Comparison of ENCODE assay signal across 8 mouse cellular contexts in the genomic region with DNA sequence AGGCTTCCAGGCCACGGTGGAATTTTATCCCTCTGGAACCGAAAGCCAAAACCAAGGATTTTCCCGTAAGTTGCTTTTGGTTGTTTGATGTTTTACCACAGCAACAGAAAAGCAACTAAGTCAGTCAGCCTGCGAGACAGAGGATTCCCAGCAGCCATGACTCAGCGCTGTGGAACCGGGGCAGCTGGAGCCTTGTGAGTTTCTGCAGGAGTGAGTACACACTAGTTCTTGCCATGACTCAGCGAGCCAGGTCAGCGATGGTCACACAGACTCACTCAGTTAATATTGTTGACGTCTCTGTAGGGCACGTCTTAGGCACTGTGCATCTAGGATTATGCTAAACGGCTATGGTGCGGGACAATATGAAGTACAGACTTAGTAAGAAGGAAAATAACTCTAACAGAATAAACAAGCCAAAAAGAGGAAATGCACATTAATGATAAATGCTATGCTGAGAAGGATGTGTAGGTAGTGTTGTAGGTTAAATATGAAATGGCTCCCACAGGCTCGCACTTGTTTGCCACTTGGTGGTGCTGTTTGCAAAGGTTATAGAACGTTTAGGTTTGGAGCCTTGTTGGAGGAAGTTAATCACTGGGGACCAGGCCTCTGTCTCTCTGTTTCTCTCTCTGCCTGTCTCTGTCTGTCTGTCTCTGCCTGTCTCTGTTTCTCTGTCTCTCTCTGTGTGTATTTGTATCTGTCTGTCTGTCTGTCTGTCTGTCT. TPM values are rescaled to one million over a fixed set of nuclear protein-coding genes. Genes with fewer than 3 reads are reported as not detected.
DNase-seq lines count a peak whose midpoint lies in the region; ATAC-seq and TF ChIP-seq lines count a peak whose summit lies in the region.

No protein-coding gene starts in this region.

- DNase-seq in forebrain, postnatal 0 days, result peak; percentile 62
- DNase-seq in right cerebral cortex, adult 18-20 months, result peak; percentile 79
- DNase-seq in right cerebral cortex, postnatal 4 days, result no peak
- DNase-seq in brain, embryonic 14.5 days (ENCODE audit: low read depth), result peak; percentile 60
- peak; percentile 34 for DNase-seq in lung, postnatal 25 days (ENCODE audit: low spot score)
- DNase-seq in thymus, adult 2 months, result peak; percentile 63

- peaks cover 14% of the 10 kb centered on the region; the same call in 1 of the 2 replicates for H3K36me3 ChIP-seq in forebrain, postnatal 0 days (ENCODE audit: insufficient read depth)
- H3K36me3 ChIP-seq in forebrain, embryonic 15.5 days, result peaks cover 6% of the 10 kb centered on the region; the same call in 1 of the 2 replicates
- no peaks in the 10 kb centered on the region for H3K36me3 ChIP-seq in thymus, adult 2 months (ENCODE audit: control insufficient read depth, insufficient read depth, low read length)

- 68% methylated on average over 14 of the region's 14 CpGs for WGBS in forebrain, postnatal 0 days
- 69% methylated on average over 14 of the region's 14 CpGs for WGBS in forebrain, embryonic 15.5 days
- 32% methylated on average over 14 of the region's 14 CpGs for WGBS in thymus, adult 2 months

- TF ChIP-seq CTCF in forebrain, postnatal 0 days (IDR thresholded peaks at IDR 0.05; ENCODE audit: low read depth), result peak; percentile 62
- peak; percentile 62; the same call in 1 of the 2 replicates for TF ChIP-seq CTCF in brain, embryonic 14.5 days (IDR thresholded peaks at IDR 0.05; ENCODE audit: borderline replicate concordance, extremely low read depth, insufficient read depth, insufficient read length)
- no peak for TF ChIP-seq CTCF in thymus, adult 2 months (IDR thresholded peaks at IDR 0.05; ENCODE audit: borderline replicate concordance, control insufficient read depth, extremely low read depth, insufficient read depth, low read length, poor library complexity)

- no peak overlapping the region for H3K4me3 ChIP-seq in forebrain, postnatal 0 days (ENCODE audit: low read depth, low read length)
- H3K4me3 ChIP-seq in forebrain, embryonic 15.5 days, result no peak overlapping the region
- H3K4me3 ChIP-seq in thymus, adult 2 months (ENCODE audit: control insufficient read depth, insufficient read depth, low read length), result no peak overlapping the region

- no peak overlapping the region for H3K27ac ChIP-seq in forebrain, postnatal 0 days (ENCODE audit: low read depth, low read length)
- no peak overlapping the region for H3K27ac ChIP-seq in forebrain, embryonic 15.5 days (replicated peaks)
- no peak overlapping the region for H3K27ac ChIP-seq in thymus, adult 2 months (ENCODE audit: control insufficient read depth, insufficient read depth, low read length)

- TF ChIP-seq POLR2A in brain, embryonic 14.5 days (IDR thresholded peaks at IDR 0.05; ENCODE audit: borderline replicate concordance, extremely low read depth, insufficient read depth, insufficient read length, poor library complexity, severe bottlenecking), result no peak
- TF ChIP-seq POLR2A in thymus, adult 2 months (IDR thresholded peaks at IDR 0.05; ENCODE audit: control insufficient read depth, extremely low read depth, insufficient read depth, low read length, poor library complexity), result no peak

- ATAC-seq in forebrain, postnatal 0 days, result peak; percentile 30; the same call in 1 of the 2 replicates
- ATAC-seq in forebrain, embryonic 15.5 days (replicated peaks), result no peak; the same call in none of the 2 replicates
- ATAC-seq in hematopoietic stem cell, adult 5-6 weeks (replicated peaks in 1 of 2; ENCODE audit: insufficient read depth in 1 of 2, low FRiP score in 2 of 2, low TSS enrichment in 1 of 2, low read depth in 1 of 2, poor library complexity in 2 of 2, severe bottlenecking in 2 of 2), result peak; percentile 30 to 44

- H3K9ac ChIP-seq in forebrain, postnatal 0 days, result no peak overlapping the region
- no peak overlapping the region for H3K9ac ChIP-seq in forebrain, embryonic 15.5 days (replicated peaks)

- H3K27me3 ChIP-seq in forebrain, postnatal 0 days (ENCODE audit: insufficient read depth, low read length), result no peaks in the 10 kb centered on the region
- H3K27me3 ChIP-seq in forebrain, embryonic 15.5 days, result no peaks in the 10 kb centered on the region
- no peaks in the 10 kb centered on the region for H3K27me3 ChIP-seq in thymus, adult 2 months (ENCODE audit: control insufficient read depth, insufficient read depth, low read length)

- no peak overlapping the region for H3K4me2 ChIP-seq in forebrain, postnatal 0 days (ENCODE audit: low read depth)
- no peak overlapping the region for H3K4me2 ChIP-seq in forebrain, embryonic 15.5 days (replicated peaks)

- no peaks in the 10 kb centered on the region for H3K4me1 ChIP-seq in forebrain, postnatal 0 days (ENCODE audit: insufficient read depth)
- no peaks in the 10 kb centered on the region for H3K4me1 ChIP-seq in forebrain, embryonic 15.5 days
- peaks cover 13% of the 10 kb centered on the region for H3K4me1 ChIP-seq in thymus, adult 2 months (replicated peaks; ENCODE audit: control insufficient read depth, insufficient read depth, low read length)

- H3K9me3 ChIP-seq in forebrain, postnatal 0 days (ENCODE audit: low read length), result no peaks in the 10 kb centered on the region
- H3K9me3 ChIP-seq in forebrain, embryonic 15.5 days, result no peaks in the 10 kb centered on the region

RNA-seq across cellular contexts. Expression of a gene that starts 30.3 kb away (rescaled TPM):
- total RNA-seq in forebrain, postnatal 0 days (2014; rRNA removed), result 13.6 and 17.4 TPM in 2 replicates
- polyA plus RNA-seq in forebrain, postnatal 0 days (2015; fragmentation: Nextera tagmentation; extraction: Ambion mirVana), result 11.5 and 20.6 TPM in 2 replicates
- polyA plus RNA-seq in forebrain, embryonic 15.5 days (2015; fragmentation: Nextera tagmentation; extraction: Ambion mirVana), result 14.9 and 15.8 TPM in 2 replicates
- polyA plus RNA-seq in brain, embryonic 14.5 days (2012; rRNA removed), result 21.3 and 23.9 TPM in 2 replicates
- 0.13 and 0.55 TPM in 2 replicates for total RNA-seq in hematopoietic stem cell, adult 5-6 weeks (2017)
- 3.0 and 3.3 TPM in 2 replicates for polyA plus RNA-seq in thymus, adult 2 months (2012; rRNA removed)

RNA-seq across cellular contexts. Expression of a gene that starts 37.4 kb away (rescaled TPM):
- 0.10 TPM in 1 of 2 replicates, not detected in the other for total RNA-seq in forebrain, postnatal 0 days (2014; rRNA removed)
- 0.10 TPM in 1 of 2 replicates, not detected in the other for polyA plus RNA-seq in forebrain, postnatal 0 days (2015; fragmentation: Nextera tagmentation; extraction: Ambion mirVana)
- not detected in 2 replicates for polyA plus RNA-seq in forebrain, embryonic 15.5 days (2015; fragmentation: Nextera tagmentation; extraction: Ambion mirVana)
- 0.05 and 0.15 TPM in 2 replicates for polyA plus RNA-seq in brain, embryonic 14.5 days (2012; rRNA removed)
- total RNA-seq in hematopoietic stem cell, adult 5-6 weeks (2017), result 1.2 and 2.6 TPM in 2 replicates
- polyA plus RNA-seq in thymus, adult 2 months (2012; rRNA removed), result 0.58 and 1.3 TPM in 2 replicates
